Mouse (Mus musculus) cerebellum, adult 18-20 months (tissue): ENCODE data around the gene Klhl21.
A peak's percentile ranks its signal among the peaks of the same experiment; 100 is the strongest.
"Not testable (repeated sequence)": the region's sequence is repeated elsewhere in the genome, so short reads cannot be mapped to it uniquely, and the experiment has no call there.

Experiments used
- DNase-seq, 2 experiments: peaks; one replicate each; pipeline ENCODE4 v3.0.0; 2021

Klhl21 gene

GRCm38 (mm10) chr4:152024525-152024924 lies 15.9 kb downstream of the Klhl21 start:
- DNase-seq = no peak

- no peak for DNase-seq
These were observed 18.3 kb downstream of the Klhl21 start for GRCm38 (mm10) chr4:152026751-152027508.

GRCm38 (mm10) chr4:152027524-152027923 lies 18.9 kb downstream of the Klhl21 start, which contains the start of gene Zbtb48:
Gene Zbtb48 (minus strand): TSS chr4:152027671.
- DNase-seq = peak; percentile 96 to 99

GRCm38 (mm10) chr4:152028456-152028855 lies 19.9 kb downstream of the Klhl21 start:
- DNase-seq = no peak

GRCm38 (mm10) chr4:152029087-152029486 lies 20.5 kb downstream of the Klhl21 start:
- peak in 1 of 2 experiments; percentile 41 for DNase-seq

GRCm38 (mm10) chr4:152029997-152030396 lies 21.4 kb downstream of the Klhl21 start:
- DNase-seq = no peak

GRCm38 (mm10) chr4:152032922-152033321 lies 24.3 kb downstream of the Klhl21 start:
- no peak for DNase-seq

GRCm38 (mm10) chr4:152036464-152036863 lies 27.9 kb downstream of the Klhl21 start:
- not testable (repeated sequence) for DNase-seq

GRCm38 (mm10) chr4:152038225-152038984 lies 29.8 kb downstream of the Klhl21 start, which contains the start of gene Tas1r1:
Gene Tas1r1 (minus strand): TSS chr4:152038568.
- DNase-seq = no peak

GRCm38 (mm10) chr4:152038985-152039830 lies 30.6 kb downstream of the Klhl21 start, which contains the start of gene Nol9:
Gene Nol9 (plus strand): TSS chr4:152039321.
- DNase-seq = peak; percentile 89 to 97

- DNase-seq = no peak
These were observed 31.3 kb downstream of the Klhl21 start for GRCm38 (mm10) chr4:152039831-152040310.

GRCm38 (mm10) chr4:152041924-152042641 lies 33.5 kb downstream of the Klhl21 start:
- no peak for DNase-seq

GRCm38 (mm10) chr4:152043171-152043570 lies 34.6 kb downstream of the Klhl21 start:
- no peak for DNase-seq

- DNase-seq = no peak
These were observed 36.0 kb downstream of the Klhl21 start for GRCm38 (mm10) chr4:152044609-152045008.

GRCm38 (mm10) chr4:152062390-152063110 lies 53.9 kb downstream of the Klhl21 start:
- DNase-seq = no peak

GRCm38 (mm10) chr4:152067280-152067679 lies 58.7 kb downstream of the Klhl21 start:
- DNase-seq = no peak
